Mouse (Mus musculus) liver, embryonic 16.5 days (tissue): ENCODE data around the gene Arhgap42. TPM values are rescaled to one million over a fixed set of nuclear protein-coding genes. Genes with fewer than 3 reads are reported as not detected.

Source experiments
- ATAC-seq: fragments of 200-750 bp; cut with Nextera tagmentation; 2 replicates; pipeline ENCODE4 v1.8.0; 2017; ENCODE audit warnings: low read depth, mild to moderate bottlenecking, moderate number of reproducible peaks, moderate library complexity
- H3K27ac ChIP-seq: fragments of 300-500 bp; sonication (generic); 2 replicates; pipeline ENCODE4 v1.5.1; 2014; ENCODE audit warnings: mild to moderate bottlenecking, low read length
- H3K27me3 ChIP-seq: fragments of 300-500 bp; sonication (generic); 2 replicates; pipeline ENCODE4 v1.6.1; 2014; ENCODE audit warnings: low read depth, low read length, mixed read lengths; ENCODE audit not compliant: control insufficient read depth, insufficient read depth
- H3K36me3 ChIP-seq: fragments of 300-500 bp; sonication (generic); 2 replicates; pipeline ENCODE4 v1.6.1; 2014; ENCODE audit warnings: mild to moderate bottlenecking; ENCODE audit not compliant: control insufficient read depth, insufficient read depth
- H3K4me1 ChIP-seq: fragments of 300-500 bp; sonication (generic); 2 replicates; pipeline ENCODE4 v1.6.1; 2014; ENCODE audit warnings: low read depth, low read length, mixed read lengths; ENCODE audit not compliant: control insufficient read depth
- H3K4me2 ChIP-seq: fragments of 300-500 bp; sonication (generic); 2 replicates; pipeline ENCODE4 v1.6.1; 2014; ENCODE audit warnings: low read depth, low read length, mixed read lengths
- H3K4me3 ChIP-seq: fragments of 300-500 bp; sonication (generic); 2 replicates; pipeline ENCODE4 v1.5.1; 2014; ENCODE audit warnings: low read depth, mild to moderate bottlenecking, low read length
- H3K9ac ChIP-seq: fragments of 300-500 bp; sonication (generic); 2 replicates; pipeline ENCODE4 v1.6.1; 2014; ENCODE audit warnings: low read depth, low read length
- H3K9me3 ChIP-seq: fragments of 300-500 bp; sonication (generic); replicated peaks from 2 replicates; pipeline ENCODE4 v1.6.1; 2016; ENCODE audit warnings: low read length; ENCODE audit not compliant: control insufficient read depth
- WGBS: fragments of 180-500 bp; shearing (Covaris S2); extraction: QIAGEN DNeasy Blood & Tissue Kit; methylation state at CpG from one replicate; pipeline ENCODE4 v1.1.7; 2014; ENCODE audit not compliant: insufficient replicate concordance; 5-methylcytosine and 5-hydroxymethylcytosine counted together
- polyA plus RNA-seq: library from polyadenylated mRNA; unstranded; fragments of >200 nt; fragmentation: Nextera tagmentation; extraction: Ambion mirVana; gene quantifications from 2 replicates; pipeline ENCODE4 v1.2.1, GENCODE M21; 2015

The Arhgap42 gene
- polyA plus RNA-seq, 1 experiment from 2014 or later, result 7.4 TPM

DNA sequence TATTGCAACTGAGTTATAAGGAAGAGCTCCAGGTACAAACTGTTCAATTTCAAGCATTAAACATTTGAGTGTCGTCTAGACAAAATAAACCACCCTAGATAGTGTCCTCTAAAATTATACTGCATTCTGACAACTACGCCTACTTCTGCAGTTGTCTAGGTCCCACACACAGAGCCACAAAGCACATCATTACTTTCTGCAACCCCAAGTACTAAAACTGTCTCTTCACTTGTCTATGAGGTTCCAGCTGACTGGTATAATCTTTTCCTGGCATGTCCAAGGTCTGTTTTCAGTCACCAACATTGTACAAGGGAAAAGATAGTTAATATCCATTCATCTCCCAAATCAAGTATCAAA, 136.8 kb downstream of the Arhgap42 start:
- H3K4me2 ChIP-seq, result no peak overlapping the region
- H3K9ac ChIP-seq, result no peak overlapping the region
- WGBS, result 66% methylated on average over 2 of the region's 2 CpGs
- no peaks in the 10 kb centered on the region for H3K36me3 ChIP-seq
- ATAC-seq, result no peak
- no peaks in the 10 kb centered on the region for H3K4me1 ChIP-seq
- H3K27ac ChIP-seq, result no peak overlapping the region
- H3K27me3 ChIP-seq, result no peaks in the 10 kb centered on the region
- no peaks in the 10 kb centered on the region for H3K9me3 ChIP-seq
- no peak overlapping the region for H3K4me3 ChIP-seq

DNA sequence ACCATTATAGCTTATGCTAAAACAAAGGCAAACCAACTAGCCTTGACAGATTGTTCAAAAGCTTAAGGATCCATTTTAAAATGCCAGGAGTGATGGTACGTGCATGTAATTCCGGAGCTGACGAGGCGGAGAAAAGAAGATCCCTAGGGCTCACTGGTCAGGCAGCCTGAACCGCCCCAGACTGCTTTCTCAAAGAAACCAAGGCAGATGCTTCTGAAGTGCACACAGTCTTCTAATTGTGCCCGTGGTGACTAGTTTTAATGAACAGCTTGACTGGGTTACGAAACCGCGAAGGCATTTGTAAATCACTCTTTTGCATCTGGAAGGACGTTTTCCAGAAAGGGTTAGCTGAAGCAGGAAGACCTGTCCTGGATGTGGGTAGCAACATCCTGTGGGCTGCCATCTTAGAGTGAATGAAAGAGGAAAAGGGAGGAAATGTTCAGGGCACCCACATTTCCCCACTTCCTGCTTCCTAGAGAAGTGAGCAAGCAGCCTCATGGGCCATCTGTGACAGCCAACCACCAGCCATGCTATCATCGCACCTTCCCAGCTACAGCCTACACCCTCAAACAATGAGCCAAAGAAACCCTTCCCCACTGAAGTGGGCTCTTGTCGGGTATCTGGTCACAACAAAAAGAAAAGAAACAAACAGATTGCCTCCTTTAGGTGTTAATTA, 137.3 kb downstream of the Arhgap42 start:
- no peak overlapping the region for H3K4me2 ChIP-seq
- no peaks in the 10 kb centered on the region for H3K4me1 ChIP-seq
- no peak overlapping the region for H3K9ac ChIP-seq
- H3K4me3 ChIP-seq, result no peak overlapping the region
- no peak overlapping the region for H3K27ac ChIP-seq
- ATAC-seq, result no peak
- 59% methylated on average over 12 of the region's 12 CpGs for WGBS
- H3K9me3 ChIP-seq, result no peaks in the 10 kb centered on the region
- no peaks in the 10 kb centered on the region for H3K36me3 ChIP-seq
- H3K27me3 ChIP-seq, result no peaks in the 10 kb centered on the region

DNA sequence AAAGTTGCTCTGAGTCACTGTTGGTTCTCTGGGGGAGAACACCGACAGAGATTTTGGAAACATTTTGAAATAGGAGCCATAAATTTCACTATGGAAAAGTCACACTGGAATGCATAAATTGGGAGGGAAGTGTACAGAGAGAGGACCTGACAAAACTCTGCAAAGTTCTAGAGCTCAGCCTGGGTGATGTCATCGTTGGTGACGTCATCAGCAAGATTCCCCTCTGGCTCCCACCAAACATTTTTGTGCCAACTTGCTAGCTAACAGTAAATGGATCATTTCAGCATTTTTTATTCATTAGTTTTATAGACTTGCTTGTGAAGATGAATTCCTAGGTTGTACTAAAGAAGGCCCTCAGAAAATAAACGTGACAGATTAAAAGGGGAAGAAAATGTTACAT, 137.8 kb downstream of the Arhgap42 start:
- H3K4me3 ChIP-seq, result no peak overlapping the region
- no peak for ATAC-seq
- 69% methylated on average over 4 of the region's 4 CpGs for WGBS

DNA sequence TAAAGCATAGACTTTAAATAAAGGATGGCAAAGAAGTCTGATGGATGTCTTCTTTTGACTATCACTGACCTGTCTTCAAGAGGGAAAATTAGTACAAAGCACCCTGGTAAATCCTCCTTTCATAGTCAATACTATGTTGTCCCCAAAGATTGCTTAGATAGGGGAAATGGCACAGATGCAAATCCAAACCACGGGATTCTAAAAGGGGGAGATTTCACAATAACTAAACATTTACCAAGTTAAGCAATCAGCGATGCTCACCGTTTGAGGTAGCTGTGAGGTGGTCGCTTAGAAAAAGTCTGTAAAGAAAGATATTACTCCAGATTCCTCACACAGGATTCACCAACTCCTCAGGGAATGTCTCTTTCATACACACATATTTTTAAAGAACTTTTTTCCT, 141.1 kb downstream of the Arhgap42 start:
- Histone ChIP-seq H3K4me1 (no peaks in the 10 kb centered on the region), H3K4me2 (no peak overlapping the region), H3K27me3 (no peaks in the 10 kb centered on the region), H3K27ac (no peak overlapping the region), H3K9ac (no peak overlapping the region), H3K9me3 (no peaks in the 10 kb centered on the region), H3K4me3 (no peak overlapping the region), H3K36me3 (no peaks in the 10 kb centered on the region)
- WGBS, result 44% methylated on average over 4 of the region's 4 CpGs
- ATAC-seq, result peak; percentile 69

More for the DNA sequence above, 137.8 kb downstream of the Arhgap42 start:
- H3K9me3 ChIP-seq, result no peaks in the 10 kb centered on the region
- no peak overlapping the region for H3K4me2 ChIP-seq
- no peaks in the 10 kb centered on the region for H3K36me3 ChIP-seq
- no peaks in the 10 kb centered on the region for H3K4me1 ChIP-seq
- no peaks in the 10 kb centered on the region for H3K27me3 ChIP-seq
- H3K27ac ChIP-seq, result no peak overlapping the region
- H3K9ac ChIP-seq, result no peak overlapping the region

DNA sequence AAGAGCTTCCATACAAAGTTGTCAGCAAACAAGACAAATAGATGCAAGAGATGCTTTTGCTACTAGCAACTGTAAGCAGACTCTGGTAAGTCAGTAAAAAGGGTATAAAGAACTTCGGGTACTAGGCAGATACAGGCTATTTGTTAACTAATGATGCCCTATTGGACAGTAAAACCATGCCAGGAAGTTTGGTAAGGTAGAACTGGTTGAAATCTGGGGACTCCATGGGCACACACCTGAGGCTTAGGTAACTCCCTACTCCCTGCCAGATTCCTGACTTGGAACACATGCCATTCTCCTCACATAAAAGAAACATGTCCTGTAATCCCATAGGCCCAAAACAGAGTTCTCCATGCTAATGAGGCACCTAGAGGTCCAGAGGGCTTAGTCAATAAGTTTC, 142.1 kb downstream of the Arhgap42 start:
- 30% methylated on average over 1 of the region's 1 CpGs for WGBS
- Histone ChIP-seq H3K9me3 (no peaks in the 10 kb centered on the region), H3K4me2 (no peak overlapping the region), H3K27me3 (no peaks in the 10 kb centered on the region), H3K9ac (no peak overlapping the region), H3K27ac (no peak overlapping the region), H3K4me3 (no peak overlapping the region), H3K36me3 (no peaks in the 10 kb centered on the region), H3K4me1 (no peaks in the 10 kb centered on the region)
- no peak for ATAC-seq

DNA sequence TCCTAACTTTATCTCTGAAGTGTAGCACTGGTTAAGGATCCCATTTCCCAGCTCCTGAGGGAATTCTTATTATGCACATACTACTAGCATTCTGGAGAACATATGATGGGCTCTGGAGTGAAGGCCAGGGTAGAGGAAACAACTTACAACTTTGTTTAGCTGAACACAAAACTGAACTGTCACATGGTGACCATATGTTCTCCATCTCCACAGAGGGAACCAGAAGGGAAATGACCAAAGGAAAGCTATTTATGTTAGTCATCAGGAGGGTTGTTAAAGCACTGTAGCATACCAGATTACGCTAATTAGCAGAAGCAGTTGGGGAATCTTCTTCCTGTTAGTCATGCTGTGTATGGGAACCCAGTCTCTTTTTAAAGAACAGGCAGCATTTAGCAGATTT, 145.8 kb downstream of the Arhgap42 start:
- H3K9me3 ChIP-seq, result no peaks in the 10 kb centered on the region
- ATAC-seq, result no peak

DNA sequence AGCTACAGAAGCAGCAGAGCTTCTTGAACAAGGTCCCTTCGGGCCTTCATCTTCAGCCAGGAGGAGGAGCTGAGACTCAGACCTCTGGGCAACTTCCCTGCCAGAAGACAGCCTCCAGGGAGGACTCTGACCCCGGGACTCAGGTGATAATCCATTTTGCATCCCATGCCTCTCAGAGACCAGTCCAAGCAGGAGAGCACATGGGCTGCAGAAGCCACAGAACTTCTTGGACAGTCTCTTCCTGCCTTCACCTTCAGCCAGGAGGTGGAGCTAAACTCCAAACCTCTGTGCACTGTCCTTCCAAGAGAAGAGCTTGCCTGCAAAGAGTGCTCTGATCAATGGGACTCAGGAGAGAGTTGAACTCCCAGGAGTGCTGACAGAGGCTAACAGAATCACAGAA, 155.5 kb downstream of the Arhgap42 start:
- no peak overlapping the region for H3K27ac ChIP-seq
- H3K9ac ChIP-seq, result no peak overlapping the region
- no peak overlapping the region for H3K4me2 ChIP-seq
- H3K9me3 ChIP-seq, result no peaks in the 10 kb centered on the region
- H3K27me3 ChIP-seq, result no peaks in the 10 kb centered on the region
- no peaks in the 10 kb centered on the region for H3K36me3 ChIP-seq
- WGBS, result 52% methylated on average over 2 of the region's 2 CpGs
- H3K4me1 ChIP-seq, result no peaks in the 10 kb centered on the region
- H3K4me3 ChIP-seq, result no peak overlapping the region
- ATAC-seq, result no peak

More for the DNA sequence above, 145.8 kb downstream of the Arhgap42 start:
- H3K4me2 ChIP-seq, result no peak overlapping the region
- H3K27me3 ChIP-seq, result no peaks in the 10 kb centered on the region
- no peaks in the 10 kb centered on the region for H3K36me3 ChIP-seq
- H3K9ac ChIP-seq, result no peak overlapping the region
- H3K27ac ChIP-seq, result no peak overlapping the region
- WGBS, result 58% methylated on average over 1 of the region's 1 CpGs
- no peak overlapping the region for H3K4me3 ChIP-seq
- no peaks in the 10 kb centered on the region for H3K4me1 ChIP-seq

DNA sequence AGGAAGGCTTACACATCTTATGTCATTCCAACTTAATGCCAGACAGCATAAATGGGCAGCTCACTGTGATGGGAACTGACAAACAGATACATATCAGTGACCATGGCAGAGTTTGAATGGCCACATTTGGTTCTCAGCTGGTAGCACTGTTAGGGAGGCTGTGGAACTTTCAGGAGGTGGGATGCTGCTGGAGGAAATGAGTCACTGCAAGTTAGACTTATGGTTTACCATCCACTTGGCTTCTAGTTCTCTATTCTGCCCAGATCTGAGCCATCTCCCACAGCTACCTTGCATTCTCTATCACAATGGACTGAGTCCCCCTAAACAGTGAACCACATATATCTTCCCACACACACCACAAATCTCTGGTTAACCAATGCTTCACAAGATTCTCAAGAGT, 186.0 kb downstream of the Arhgap42 start:
- H3K36me3 ChIP-seq, result no peaks in the 10 kb centered on the region
- no peaks in the 10 kb centered on the region for H3K4me1 ChIP-seq
- H3K4me3 ChIP-seq, result no peak overlapping the region

DNA sequence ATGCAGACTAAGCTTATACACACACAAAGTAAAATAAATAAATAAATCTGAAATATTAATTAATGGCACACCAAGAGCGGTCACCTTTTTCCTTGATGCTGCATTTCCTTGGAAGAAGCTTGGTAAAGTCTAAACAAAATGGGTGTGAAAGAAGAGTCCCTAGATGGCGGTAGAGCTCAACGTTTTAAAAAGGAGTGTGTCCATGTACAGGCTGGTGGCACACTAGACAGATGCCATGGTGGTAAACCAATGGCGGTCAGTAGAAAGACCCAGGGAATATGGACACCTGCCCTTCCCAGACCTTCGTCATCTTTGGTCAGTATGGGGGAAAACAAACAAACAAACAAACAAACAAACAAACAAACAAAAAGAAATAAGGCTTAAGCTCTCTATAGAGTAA, 187.7 kb downstream of the Arhgap42 start:
- H3K36me3 ChIP-seq, result no peaks in the 10 kb centered on the region

More for the DNA sequence above, 186.0 kb downstream of the Arhgap42 start:
- Histone ChIP-seq H3K4me2 (no peak overlapping the region), H3K27ac (no peak overlapping the region), H3K9ac (no peak overlapping the region), H3K27me3 (no peaks in the 10 kb centered on the region), H3K9me3 (no peaks in the 10 kb centered on the region)
- ATAC-seq, result no peak

More for the DNA sequence above, 187.7 kb downstream of the Arhgap42 start:
- H3K9ac ChIP-seq, result no peak overlapping the region
- no peaks in the 10 kb centered on the region for H3K4me1 ChIP-seq
- no peak for ATAC-seq
- no peak overlapping the region for H3K4me2 ChIP-seq
- H3K9me3 ChIP-seq, result no peaks in the 10 kb centered on the region
- H3K4me3 ChIP-seq, result no peak overlapping the region
- WGBS, result 33% methylated on average over 5 of the region's 5 CpGs
- no peaks in the 10 kb centered on the region for H3K27me3 ChIP-seq
- no peak overlapping the region for H3K27ac ChIP-seq
